Mouse (Mus musculus) kidney, adult 2 months (tissue): ENCODE results near the gene Hist1h3d.

ENCODE experiments used
- CTCF ChIP-seq: fragments of 200-500 bp; conservative IDR thresholded peaks from 2 replicates; pipeline ENCODE4 v1.5.1; 2011; ENCODE audit warnings: low read depth, mild to moderate bottlenecking, control low read depth, low read length, moderate library complexity, mixed read lengths; ENCODE audit not compliant: insufficient read depth, insufficient read length
- POLR2A ChIP-seq: fragments of 200-500 bp; IDR thresholded peaks from one replicate; pipeline ENCODE4 v1.6.1; 2011; ENCODE audit warnings: low read depth, low read length, control low read depth

DNA sequence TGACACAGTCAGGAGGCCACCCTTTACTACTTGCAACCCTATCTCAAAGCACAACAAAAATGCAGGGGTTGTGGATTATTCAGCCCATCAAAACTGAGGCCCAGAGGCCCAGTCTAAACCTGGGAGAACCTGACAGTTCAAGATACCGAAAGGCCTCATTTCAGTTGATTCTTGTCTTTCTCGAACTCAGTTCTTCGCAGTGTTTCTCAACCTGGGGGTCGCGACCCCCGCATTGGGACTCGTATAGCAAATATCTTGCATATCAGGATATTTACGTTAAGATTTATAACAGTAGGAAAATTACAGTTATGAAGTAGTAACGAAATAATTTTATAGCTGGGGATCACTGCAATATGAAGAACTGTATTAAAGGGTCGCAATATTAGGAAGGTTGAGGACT is 49.7 kb upstream of the Hist1h3d start:
- no peak for TF ChIP-seq POLR2A
- no peak for TF ChIP-seq CTCF
